Mouse (Mus musculus): Measurements from ENCODE around the gene F830045P16Rik. TPM values are rescaled to one million over a fixed set of nuclear protein-coding genes. Genes with fewer than 3 reads are reported as not detected.

F830045P16Rik gene
- total and polyA plus RNA-seq, 3 experiments: not detected

- TF ChIP-seq PAX5 (IDR thresholded peaks at IDR 0.05; ENCODE audit: low read length) (no peak), MAFK (IDR thresholded peaks at IDR 0.05; ENCODE audit: insufficient replicate concordance, low read length) (no peak), ZNF384 (IDR thresholded peaks at IDR 0.05; ENCODE audit: low read depth, low read length) (no peak), SMC3 (IDR thresholded peaks at IDR 0.05; ENCODE audit: low read depth, low read length) (no peak), JUN (IDR thresholded peaks at IDR 0.05; ENCODE audit: insufficient read depth, low read depth, low read length) (no peak), IRF4 (IDR thresholded peaks at IDR 0.05; ENCODE audit: low read depth, low read length) (no peak), HCFC1 (IDR thresholded peaks at IDR 0.05; ENCODE audit: low read depth, low read length) (no peak), POLR2A (IDR thresholded peaks at IDR 0.05; ENCODE audit: low read depth, low read length) (no peak), NELFE (IDR thresholded peaks at IDR 0.05; ENCODE audit: low read depth, low read length) (no peak), MAX (IDR thresholded peaks at IDR 0.05; ENCODE audit: low read length) (no peak), UBTF (IDR thresholded peaks at IDR 0.05; ENCODE audit: low read depth, low read length) (no peak), ZC3H11A (IDR thresholded peaks at IDR 0.05; ENCODE audit: low read depth, low read length) (no peak), MEF2A (IDR thresholded peaks at IDR 0.05; ENCODE audit: borderline replicate concordance, low read depth, low read length) (no peak), POLR2AphosphoS2 (IDR thresholded peaks at IDR 0.05; ENCODE audit: low read depth, low read length) (no peak)
- dilution Hi-C loops (cut with MboI; ENCODE audit: extremely low pct_ligation_motif_present, extremely low pct_unique_long_range_greater_than_20kb, low sequenced_read_pairs) (no loop called here), in situ Hi-C loops (cut with MboI; ENCODE audit: low pct_ligation_motif_present, low pct_unique_long_range_greater_than_20kb, low sequenced_read_pairs) (no loop called here)
- H3K36me3 ChIP-seq (replicated peaks in 1 of 2; ENCODE audit: control insufficient read depth in 1 of 2, insufficient read depth in 1 of 2, low read length in 1 of 2): no peaks in the 10 kb centered on the region
- H3K4me2 ChIP-seq (ENCODE audit: insufficient read depth, low read depth, poor library complexity, severe bottlenecking): no peak overlapping the region
- no peak overlapping the region for H3K4me3 ChIP-seq (replicated peaks in 1 of 3; ENCODE audit: low read depth in 2 of 3, low read length in 2 of 3, poor library complexity in 1 of 3)
- H3K9ac ChIP-seq (ENCODE audit: insufficient read depth, low read depth): no peak overlapping the region
- H3K27me3 ChIP-seq (replicated peaks): no peaks in the 10 kb centered on the region
- no peaks in the 10 kb centered on the region for H3K79me2 ChIP-seq (replicated peaks; ENCODE audit: control insufficient read depth, extremely low read depth, insufficient read depth, poor library complexity, severe bottlenecking)
- H3K4me1 ChIP-seq (ENCODE audit: control insufficient read depth in 1 of 2, insufficient read depth in 2 of 2): peaks cover 5% of the 10 kb centered on the region in 2 experiments; a peak in 3 of 4 replicates
- no peak for DNase-seq (ENCODE audit: extremely low read depth)
- no peak overlapping the region for H3K27ac ChIP-seq (ENCODE audit: insufficient read depth, low read depth)
- peaks cover 2% of the 10 kb centered on the region for H3K9me3 ChIP-seq (replicated peaks; ENCODE audit: low read length)
These were observed 6.8 kb downstream of the F830045P16Rik start for GRCm38 (mm10) chr2:129529297-129530209.

GRCm38 (mm10) chr2:129527916-129528315 lies 8.5 kb downstream of the F830045P16Rik start:
- no peaks in the 10 kb centered on the region for H3K36me3 ChIP-seq (replicated peaks in 1 of 2; ENCODE audit: control insufficient read depth in 1 of 2, insufficient read depth in 1 of 2, low read length in 1 of 2)
- no peaks in the 10 kb centered on the region for H3K79me2 ChIP-seq (replicated peaks; ENCODE audit: control insufficient read depth, extremely low read depth, insufficient read depth, poor library complexity, severe bottlenecking)
- dilution Hi-C loops (cut with MboI; ENCODE audit: extremely low pct_ligation_motif_present, extremely low pct_unique_long_range_greater_than_20kb, low sequenced_read_pairs) (no loop called here), in situ Hi-C loops (cut with MboI; ENCODE audit: low pct_ligation_motif_present, low pct_unique_long_range_greater_than_20kb, low sequenced_read_pairs) (no loop called here)
- H3K4me1 ChIP-seq (ENCODE audit: control insufficient read depth in 1 of 2, insufficient read depth in 2 of 2): peaks cover 5% of the 10 kb centered on the region in 2 experiments; a peak in 3 of 4 replicates
- DNase-seq (ENCODE audit: extremely low read depth): no peak
- peaks cover 2% of the 10 kb centered on the region for H3K9me3 ChIP-seq (replicated peaks; ENCODE audit: low read length)
- no peak overlapping the region for H3K9ac ChIP-seq (ENCODE audit: insufficient read depth, low read depth)
- no peaks in the 10 kb centered on the region for H3K27me3 ChIP-seq (replicated peaks)
- no peak overlapping the region for H3K4me2 ChIP-seq (ENCODE audit: insufficient read depth, low read depth, poor library complexity, severe bottlenecking)
- no peak for TF ChIP-seq CHD1 (IDR thresholded peaks at IDR 0.05; ENCODE audit: low read depth, low read length)
- TF ChIP-seq NELFE (IDR thresholded peaks at IDR 0.05; ENCODE audit: low read depth, low read length): no peak
- no peak for TF ChIP-seq IRF4 (IDR thresholded peaks at IDR 0.05; ENCODE audit: low read depth, low read length)
- no peak for TF ChIP-seq ZNF384 (IDR thresholded peaks at IDR 0.05; ENCODE audit: low read depth, low read length)
- no peak overlapping the region for H3K27ac ChIP-seq (ENCODE audit: insufficient read depth, low read depth)
- no peak overlapping the region for H3K4me3 ChIP-seq (replicated peaks in 1 of 3; ENCODE audit: low read depth in 2 of 3, low read length in 2 of 3, poor library complexity in 1 of 3)
